Mouse (Mus musculus): ENCODE measurements around the gene Zfr2. TPM values are rescaled to one million over a fixed set of nuclear protein-coding genes. Genes with fewer than 3 reads are reported as not detected.
A peak's percentile ranks its signal among the peaks of the same experiment; 100 is the strongest.

Gene Zfr2
- polyA plus RNA-seq, 1 experiment from 2014 or later, result 18.2 TPM

DNA sequence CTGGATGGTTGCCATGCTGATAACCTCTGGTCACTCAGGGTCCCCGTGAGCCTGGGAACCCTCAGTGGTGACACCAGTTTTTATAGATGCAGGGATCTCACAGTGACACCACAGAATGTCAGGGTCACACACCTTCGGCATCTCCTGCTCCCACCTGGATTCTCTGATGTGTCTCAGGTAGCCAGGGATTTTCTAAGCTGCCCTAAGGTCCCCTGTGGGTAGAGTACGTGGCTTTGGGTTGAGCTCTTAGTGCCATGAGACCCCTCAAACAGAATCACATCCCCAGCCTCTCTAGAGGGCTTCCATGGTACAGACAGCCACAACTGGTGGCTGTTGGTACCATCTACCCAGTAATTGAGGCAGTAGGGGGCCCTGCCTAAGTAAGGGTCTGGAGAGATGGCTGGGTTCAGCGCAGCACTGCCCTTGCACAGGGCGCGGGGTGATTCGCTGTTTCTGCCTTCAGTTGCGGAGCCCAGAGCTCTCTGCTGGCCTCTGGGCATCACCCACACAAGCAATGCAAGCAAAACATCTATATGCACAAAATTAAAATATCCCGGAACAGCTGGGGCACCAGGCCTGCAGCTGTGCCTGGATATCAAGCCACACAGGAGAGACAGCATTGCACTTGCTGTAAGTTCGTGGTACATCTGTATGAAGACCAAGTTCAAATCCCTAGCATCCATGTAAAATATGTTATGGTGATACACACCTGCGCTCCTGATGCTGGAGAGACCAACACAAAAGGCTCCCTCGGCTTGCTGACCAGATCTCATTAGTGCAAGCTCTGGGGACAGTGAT, 3.7 kb downstream of the Zfr2 start:
- peaks cover 37% of the 10 kb centered on the region for H3K27me3 ChIP-seq (replicated peaks)
- H3K4me2 ChIP-seq (replicated peaks), result no peak overlapping the region
- no peaks in the 10 kb centered on the region for H3K9me3 ChIP-seq
- 85% methylated on average over 12 of the region's 12 CpGs for WGBS
- H3K4me1 ChIP-seq, result peaks cover 14% of the 10 kb centered on the region
- no peak overlapping the region for H3K9ac ChIP-seq
- H3K4me3 ChIP-seq, result no peak overlapping the region
- ATAC-seq (ENCODE audit: low FRiP score, low read depth), result no peak
- H3K36me3 ChIP-seq, result no peaks in the 10 kb centered on the region
- no peak overlapping the region for H3K27ac ChIP-seq

DNA sequence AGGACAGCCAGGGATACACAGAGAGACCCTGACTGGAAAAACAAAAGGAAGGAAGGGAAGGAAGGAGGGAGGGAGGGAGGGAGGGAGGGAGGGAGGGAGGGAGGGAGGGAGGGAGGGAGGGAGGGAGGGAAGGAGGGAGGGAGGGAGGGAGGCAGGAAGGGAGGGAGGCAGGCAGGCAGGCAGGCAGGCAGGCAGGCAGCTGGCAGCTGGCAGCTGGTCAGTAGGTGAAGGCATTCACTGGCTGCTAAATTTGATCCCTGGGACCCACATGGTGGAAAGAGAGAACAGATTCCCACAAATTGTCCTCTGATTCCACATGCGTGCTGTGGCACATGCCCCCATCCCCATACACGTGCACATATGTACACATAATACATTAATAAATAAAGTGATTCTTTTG, 5.7 kb downstream of the Zfr2 start:
- WGBS, result 78% methylated on average over 2 of the region's 2 CpGs
- ATAC-seq (ENCODE audit: low FRiP score, low read depth), result no peak
- Histone ChIP-seq H3K27me3 (replicated peaks) (peaks cover 47% of the 10 kb centered on the region), H3K4me3 (no peak overlapping the region), H3K9ac (no peak overlapping the region), H3K4me2 (replicated peaks) (no peak overlapping the region), H3K27ac (no peak overlapping the region), H3K9me3 (no peaks in the 10 kb centered on the region), H3K36me3 (no peaks in the 10 kb centered on the region), H3K4me1 (peaks cover 9% of the 10 kb centered on the region)

DNA sequence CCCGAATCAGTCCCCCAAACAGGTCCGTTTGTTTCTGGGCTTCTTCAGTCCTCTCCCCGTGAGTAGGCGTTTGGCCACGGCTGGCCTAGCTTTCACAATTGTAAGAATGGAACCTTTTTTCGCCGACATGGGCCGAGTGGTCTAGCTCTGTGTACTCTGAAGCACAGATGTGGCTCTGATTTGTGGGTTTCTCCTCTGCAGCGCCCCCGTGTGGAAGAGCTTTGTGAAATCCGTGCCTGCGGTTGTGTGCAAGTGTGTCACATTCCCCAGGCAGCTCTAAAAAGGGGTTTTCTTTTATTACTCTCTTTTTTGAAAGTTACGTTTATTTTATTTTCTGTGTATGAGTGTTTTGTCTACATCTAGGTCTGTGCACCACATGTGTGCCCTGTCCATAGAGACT, 7.9 kb downstream of the Zfr2 start:
- no peak for ATAC-seq (ENCODE audit: low FRiP score, low read depth)
- 20% methylated on average over 13 of the region's 13 CpGs for WGBS
- H3K4me2 ChIP-seq (replicated peaks), result no peak overlapping the region
- peaks cover 7% of the 10 kb centered on the region; the same call in 1 of the 2 replicates for H3K4me1 ChIP-seq
- H3K9ac ChIP-seq, result no peak overlapping the region
- no peaks in the 10 kb centered on the region for H3K9me3 ChIP-seq
- H3K27ac ChIP-seq, result no peak overlapping the region
- peaks cover 53% of the 10 kb centered on the region for H3K27me3 ChIP-seq (replicated peaks)
- no peak overlapping the region for H3K4me3 ChIP-seq
- H3K36me3 ChIP-seq, result 0 out of 2 replicates have a peak, but pooled peaks cover 3% of the 10 kb centered on the region

DNA sequence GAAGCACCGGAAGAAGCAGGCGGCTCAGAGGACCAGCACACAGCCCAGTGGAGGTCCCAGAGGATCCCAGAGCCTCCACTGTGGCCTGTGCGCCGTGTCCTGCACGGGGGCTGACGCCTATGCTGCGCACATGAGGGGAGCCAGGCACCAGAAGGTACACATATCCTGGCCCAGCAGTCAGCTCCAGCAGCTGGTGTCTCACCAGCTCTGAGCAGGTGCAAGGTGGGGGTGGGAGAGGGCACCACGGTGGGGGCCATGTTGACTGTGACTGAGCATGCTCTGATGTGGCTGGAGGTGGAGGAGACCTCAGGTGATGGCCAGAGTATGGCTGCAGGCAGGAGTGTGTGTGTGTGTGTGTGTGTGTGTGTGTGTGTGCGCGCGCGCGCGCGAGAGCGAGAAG, 9.1 kb downstream of the Zfr2 start:
- peaks cover 7% of the 10 kb centered on the region; the same call in 1 of the 2 replicates for H3K4me1 ChIP-seq
- no peaks in the 10 kb centered on the region for H3K9me3 ChIP-seq
- no peak overlapping the region for H3K27ac ChIP-seq
- H3K4me2 ChIP-seq (replicated peaks), result no peak overlapping the region
- H3K36me3 ChIP-seq, result 0 out of 2 replicates have a peak, but pooled peaks cover 3% of the 10 kb centered on the region
- H3K27me3 ChIP-seq (replicated peaks), result peaks cover 48% of the 10 kb centered on the region
- 0 out of 2 replicates have a peak overlapping the region, but pooled peaks have one; percentile 3 for H3K4me3 ChIP-seq
- WGBS, result 90% methylated on average over 16 of the region's 16 CpGs
- H3K9ac ChIP-seq, result no peak overlapping the region
- no peak for ATAC-seq (ENCODE audit: low FRiP score, low read depth)

DNA sequence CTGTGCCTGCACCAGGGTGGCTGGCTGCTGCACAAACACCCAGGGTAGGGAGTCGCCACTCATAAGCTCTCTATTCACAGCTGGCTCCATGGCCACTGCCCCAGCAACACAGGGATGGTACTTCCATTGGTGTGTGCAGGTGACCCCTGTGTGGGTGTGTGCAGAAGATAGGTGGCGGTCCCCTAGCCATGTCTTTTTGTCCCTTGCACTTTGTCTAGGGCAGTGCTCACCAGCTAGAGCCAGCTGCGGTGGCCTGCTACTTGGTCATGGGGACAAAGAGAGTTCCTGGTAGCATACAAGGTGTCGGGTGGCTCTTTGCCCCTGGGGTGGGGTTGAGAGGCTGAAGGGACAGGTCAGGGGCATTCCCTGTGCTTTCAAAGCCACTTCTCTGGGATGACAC, 11.2 kb downstream of the Zfr2 start:
- no peak overlapping the region for H3K9ac ChIP-seq
- H3K4me3 ChIP-seq, result no peak overlapping the region
- no peak overlapping the region for H3K27ac ChIP-seq
- H3K27me3 ChIP-seq (replicated peaks), result peaks cover 36% of the 10 kb centered on the region
- ATAC-seq (ENCODE audit: low FRiP score, low read depth), result no peak
- H3K4me1 ChIP-seq, result peaks cover 7% of the 10 kb centered on the region; the same call in 1 of the 2 replicates
- H3K4me2 ChIP-seq (replicated peaks), result no peak overlapping the region
- H3K9me3 ChIP-seq, result no peaks in the 10 kb centered on the region
- 0 out of 2 replicates have a peak, but pooled peaks cover 3% of the 10 kb centered on the region for H3K36me3 ChIP-seq
- 76% methylated on average over 4 of the region's 4 CpGs for WGBS

DNA sequence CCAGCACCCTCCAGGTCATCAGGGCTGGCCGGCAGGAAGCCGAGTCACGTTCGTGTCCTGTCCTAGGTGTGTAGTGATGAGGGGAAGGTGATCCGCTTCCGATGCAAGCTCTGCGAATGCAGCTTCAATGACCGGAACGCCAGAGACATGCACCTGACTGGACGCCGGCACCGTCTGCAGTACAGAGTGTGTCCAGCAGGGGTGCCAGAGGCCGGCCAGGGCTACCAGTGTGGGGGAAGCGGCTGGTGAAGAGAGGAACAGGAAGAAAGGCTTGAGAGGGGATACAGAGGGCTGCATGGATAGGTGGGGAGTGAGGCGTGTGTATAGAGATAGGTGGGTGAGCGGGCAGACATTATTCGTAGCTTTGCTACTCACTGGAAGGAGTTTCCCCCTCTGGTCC, 11.6 kb downstream of the Zfr2 start:
- peaks cover 32% of the 10 kb centered on the region for H3K27me3 ChIP-seq (replicated peaks)
- ATAC-seq (ENCODE audit: low FRiP score, low read depth), result peak; percentile 60
- peaks cover 6% of the 10 kb centered on the region; the same call in 1 of the 2 replicates for H3K4me1 ChIP-seq
- H3K4me2 ChIP-seq (replicated peaks), result no peak overlapping the region
- no peak overlapping the region for H3K27ac ChIP-seq
- 0 out of 2 replicates have a peak, but pooled peaks cover 3% of the 10 kb centered on the region for H3K36me3 ChIP-seq
- 9% methylated on average over 17 of the region's 17 CpGs for WGBS
- no peaks in the 10 kb centered on the region for H3K9me3 ChIP-seq
- H3K9ac ChIP-seq, result no peak overlapping the region
- H3K4me3 ChIP-seq, result no peak overlapping the region

DNA sequence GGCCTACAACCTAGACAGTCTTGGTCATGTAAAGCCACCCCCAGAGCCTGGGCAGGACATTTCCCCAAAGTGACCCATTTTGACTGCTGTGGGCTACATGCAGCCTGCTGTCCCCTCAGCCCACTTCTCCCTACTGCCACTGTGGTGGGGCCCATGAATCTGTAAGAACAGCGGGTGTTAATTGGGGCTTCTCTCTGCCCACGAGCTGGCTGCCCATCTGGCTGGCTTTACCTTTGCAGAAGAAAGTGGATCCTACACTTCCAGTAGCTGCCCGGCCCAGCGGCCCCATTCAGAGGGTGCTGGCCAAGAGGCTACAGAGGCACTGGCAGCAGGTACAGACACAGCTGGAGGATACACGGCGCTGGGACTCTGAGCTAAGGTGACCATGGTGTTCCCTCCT, 12.2 kb downstream of the Zfr2 start:
- H3K36me3 ChIP-seq, result 0 out of 2 replicates have a peak, but pooled peaks cover 3% of the 10 kb centered on the region
- no peaks in the 10 kb centered on the region for H3K9me3 ChIP-seq
- H3K4me3 ChIP-seq, result no peak overlapping the region
- no peak overlapping the region for H3K4me2 ChIP-seq (replicated peaks)
- H3K4me1 ChIP-seq, result peaks cover under 1% of the 10 kb centered on the region; the same call in 1 of the 2 replicates
- H3K9ac ChIP-seq, result no peak overlapping the region
- no peak overlapping the region for H3K27ac ChIP-seq
- 86% methylated on average over 6 of the region's 6 CpGs for WGBS
- peaks cover 26% of the 10 kb centered on the region for H3K27me3 ChIP-seq (replicated peaks)
- ATAC-seq (ENCODE audit: low FRiP score, low read depth), result no peak

DNA sequence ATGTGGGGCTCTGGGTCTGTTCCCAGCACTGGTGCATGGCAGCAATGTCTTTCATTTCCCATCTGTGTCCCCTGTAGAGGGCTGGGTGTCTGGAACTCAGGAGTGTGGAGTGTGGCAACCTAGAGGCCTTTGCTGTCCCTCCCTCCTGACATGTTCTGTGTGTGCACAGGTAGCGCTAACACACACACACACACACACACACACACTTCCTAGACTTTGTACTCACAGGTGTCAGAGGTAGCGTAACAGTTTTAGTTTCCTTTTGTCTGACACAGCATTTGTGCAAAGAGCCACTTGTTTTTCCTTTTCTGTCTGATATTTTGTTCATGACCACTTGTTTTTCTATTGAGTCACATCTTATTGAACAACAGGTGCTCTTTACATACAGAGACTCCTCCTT, 14.8 kb downstream of the Zfr2 start:
- Histone ChIP-seq H3K4me1 (peaks cover 10% of the 10 kb centered on the region), H3K4me2 (replicated peaks) (no peak overlapping the region), H3K9ac (no peak overlapping the region), H3K27me3 (replicated peaks) (peaks cover 34% of the 10 kb centered on the region), H3K36me3 (0 out of 2 replicates have a peak, but pooled peaks cover 3% of the 10 kb centered on the region), H3K4me3 (no peak overlapping the region), H3K9me3 (no peaks in the 10 kb centered on the region), H3K27ac (no peak overlapping the region)
- WGBS, result 97% methylated on average over 2 of the region's 2 CpGs
- ATAC-seq (ENCODE audit: low FRiP score, low read depth), result no peak

DNA sequence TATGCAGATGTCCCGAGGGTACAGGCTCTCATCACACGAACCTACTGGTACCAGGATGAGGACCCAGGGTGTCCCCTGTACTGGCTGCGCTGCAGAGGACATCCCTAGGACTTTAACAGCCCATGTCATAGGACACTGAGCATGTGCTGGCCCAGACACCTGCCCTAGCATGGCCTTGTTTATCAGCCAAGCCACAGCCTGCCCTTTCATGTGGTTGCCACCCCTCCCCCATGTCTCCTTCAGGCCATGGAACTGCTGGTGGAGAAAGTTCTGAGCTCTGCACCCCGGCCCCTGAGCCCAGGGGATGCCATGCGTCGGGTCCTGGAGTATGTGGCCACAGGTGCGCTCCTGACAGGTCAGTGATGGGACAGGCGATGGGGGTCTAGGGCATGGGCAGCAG, 16.5 kb downstream of the Zfr2 start:
- H3K9me3 ChIP-seq, result no peaks in the 10 kb centered on the region
- no peak overlapping the region for H3K9ac ChIP-seq
- no peak overlapping the region for H3K27ac ChIP-seq
- H3K4me2 ChIP-seq (replicated peaks), result no peak overlapping the region
- no peak for ATAC-seq (ENCODE audit: low FRiP score, low read depth)
- 85% methylated on average over 8 of the region's 8 CpGs for WGBS
- peaks cover 14% of the 10 kb centered on the region for H3K4me1 ChIP-seq
- H3K36me3 ChIP-seq, result no peaks in the 10 kb centered on the region
- no peak overlapping the region for H3K4me3 ChIP-seq
- H3K27me3 ChIP-seq (replicated peaks), result peaks cover 41% of the 10 kb centered on the region

DNA sequence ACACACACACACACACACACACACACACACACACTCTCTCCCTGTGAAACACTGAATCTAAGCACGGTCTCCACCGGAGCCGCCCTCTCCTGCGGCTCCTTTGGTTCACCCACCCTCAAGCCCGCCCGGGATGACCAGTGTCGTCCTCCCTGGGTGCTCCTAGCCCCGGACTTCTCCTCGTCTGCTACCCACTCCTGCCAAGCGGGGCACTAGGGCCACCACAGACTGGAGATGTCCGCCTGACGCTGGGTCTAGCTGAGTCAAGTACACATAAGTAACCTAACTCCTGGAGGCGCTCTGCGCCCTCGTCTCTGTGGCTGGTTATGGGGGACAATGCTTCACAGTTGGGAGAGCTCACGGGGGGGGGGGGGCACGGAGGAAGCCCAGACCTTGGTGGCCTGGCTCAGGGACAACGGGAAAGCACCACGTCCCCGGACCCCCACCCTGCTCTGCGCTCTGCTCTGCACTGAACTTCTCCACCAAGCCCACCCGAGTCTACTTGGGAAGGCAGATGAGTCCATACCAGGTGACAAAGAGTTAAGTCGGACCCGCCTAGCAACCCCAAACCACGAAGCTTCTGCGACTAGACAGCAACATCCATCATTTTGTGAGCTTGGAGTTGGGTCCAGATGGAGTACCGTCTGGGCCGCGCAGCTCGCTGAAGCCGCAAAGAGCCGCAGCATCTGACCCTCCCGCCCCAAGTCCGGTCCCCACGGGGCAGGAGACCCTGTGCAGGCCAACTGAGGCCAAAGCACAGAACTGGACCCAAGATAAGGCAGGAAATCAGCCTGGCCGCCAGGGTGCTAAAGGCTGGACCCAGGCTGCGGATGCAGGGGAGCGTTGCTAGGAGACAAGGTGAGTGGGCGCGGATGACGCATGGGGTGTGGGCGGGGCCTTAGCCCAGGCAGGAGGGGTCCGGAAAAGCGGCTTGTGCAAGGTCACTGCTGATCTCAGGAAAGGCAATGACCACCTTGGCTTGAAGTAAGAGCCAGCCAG, 19.8 kb downstream of the Zfr2 start, which contains the start of gene Matk:
Matk (plus strand) TSS at position 512 of the 996 bp plus-strand sequence.
- Histone ChIP-seq H3K4me3 (0 out of 2 replicates have a peak within 1 kb of the TSS, but pooled peaks have one; percentile 11), H3K27ac (no peak within 1 kb of the TSS)
- 10% methylated on average over 44 of the region's 44 CpGs for WGBS

DNA sequence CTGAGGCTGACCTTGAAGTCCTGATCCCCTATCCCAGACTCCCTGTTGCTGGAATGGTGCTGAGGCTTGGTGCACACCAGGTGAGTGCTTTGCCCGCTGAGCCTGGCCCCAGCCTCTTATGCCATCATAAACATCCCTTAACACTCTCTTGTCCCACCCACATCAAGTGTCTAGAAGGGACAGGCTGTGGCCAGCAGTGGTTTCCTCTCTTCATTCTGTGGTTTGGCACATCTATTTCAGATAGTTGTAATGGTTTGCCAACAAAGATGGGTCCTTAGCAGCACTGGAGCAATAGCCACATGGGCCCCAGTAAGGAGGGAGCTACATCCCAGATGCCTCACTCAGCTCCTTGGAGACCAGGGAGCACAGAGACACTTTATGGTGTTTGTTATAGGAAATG, 21.9 kb downstream of the Zfr2 start:
- Histone ChIP-seq H3K36me3 (no peaks in the 10 kb centered on the region), H3K4me1 (peaks cover 34% of the 10 kb centered on the region), H3K9me3 (no peaks in the 10 kb centered on the region), H3K27me3 (replicated peaks) (peaks cover 84% of the 10 kb centered on the region), H3K4me3 (no peak overlapping the region), H3K9ac (no peak overlapping the region), H3K4me2 (replicated peaks) (no peak overlapping the region), H3K27ac (no peak overlapping the region)
- WGBS, result 56% methylated on average over 1 of the region's 1 CpGs
- ATAC-seq (ENCODE audit: low FRiP score, low read depth), result no peak

More for the DNA sequence above, 19.8 kb downstream of the Zfr2 start, which contains the start of gene Matk:
- H3K36me3 ChIP-seq, result no peaks in the 10 kb centered on the region
- peak within 1 kb of the TSS; percentile 27 for H3K9ac ChIP-seq
- peak within 1 kb of the TSS; percentile 52 for H3K4me2 ChIP-seq (replicated peaks)
- H3K4me1 ChIP-seq, result peaks cover 22% of the 10 kb centered on the region
- no peaks in the 10 kb centered on the region for H3K9me3 ChIP-seq
- peaks cover 62% of the 10 kb centered on the region for H3K27me3 ChIP-seq (replicated peaks)
- ATAC-seq (ENCODE audit: low FRiP score, low read depth), result peak; percentile 61

Data from neural tube, embryonic 12.5 days (tissue).